ENCODE assay signal across 8 mouse cellular contexts in the genomic region with DNA sequence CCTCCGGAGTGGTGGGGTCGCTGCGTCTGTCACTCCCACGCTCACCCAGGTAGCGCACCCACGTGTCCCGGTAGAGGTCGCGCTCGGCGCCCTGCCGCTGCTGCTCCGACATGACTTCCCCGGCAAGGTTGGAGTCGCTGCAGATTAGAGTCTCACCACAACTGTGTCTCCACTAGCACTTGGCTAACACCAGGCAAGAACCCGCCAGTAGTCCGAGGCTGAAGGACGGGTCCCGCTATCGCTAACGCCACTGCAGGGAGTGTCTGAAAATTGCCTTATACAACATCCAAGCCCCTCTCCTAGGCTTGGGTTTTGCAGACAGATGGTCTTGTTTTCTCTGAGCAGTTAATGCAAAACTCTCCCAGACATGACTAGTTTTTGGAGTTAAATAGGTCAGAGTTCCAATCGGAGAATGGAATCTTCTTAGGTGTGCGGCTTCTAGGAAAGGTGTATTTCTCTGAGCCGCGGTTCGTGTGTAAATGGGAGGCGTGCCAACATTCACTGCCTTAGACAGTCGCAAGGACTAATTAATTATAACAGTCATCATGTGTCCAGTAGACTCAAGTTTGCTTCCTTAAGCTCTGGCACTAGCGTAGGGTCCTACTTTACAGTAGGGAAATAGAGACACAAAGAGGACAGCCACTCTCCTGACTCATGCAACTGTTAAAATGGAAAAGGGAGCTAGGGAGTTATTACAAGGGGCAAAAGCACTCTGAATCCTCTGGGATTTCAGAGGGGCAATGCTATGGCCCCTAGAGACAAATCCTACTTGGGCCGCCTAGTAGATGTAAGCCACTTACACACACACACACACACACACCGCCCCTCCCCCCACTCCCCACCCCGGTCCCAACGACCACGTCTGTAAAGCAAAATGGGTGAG. TPM values are rescaled to one million over a fixed set of nuclear protein-coding genes. Genes with fewer than 3 reads are reported as not detected.
DNase-seq lines count a peak whose midpoint lies in the region; ATAC-seq and TF ChIP-seq lines count a peak whose summit lies in the region.

Gene Mtfp1, minus strand, starts transcription at position 275 of the 883 bp plus-strand sequence.

- peak; percentile 70 for DNase-seq in ovary, adult 18-20 months (ENCODE audit: low spot score)
- DNase-seq in ovary, postnatal 10 days (ENCODE audit: low spot score), result no peak
- DNase-seq in embryo, embryonic 10.5 days (ENCODE audit: low spot score), result peak; percentile 84
- DNase-seq in heart, adult 2 months, result peak; percentile 75
- DNase-seq in kidney, adult 18-20 months, result peak; percentile 79
- peak; percentile 66 to 73 for DNase-seq in spleen, postnatal 10 days (ENCODE audit: low spot score in 2 of 2)

- H3K27me3 ChIP-seq in heart, adult 2 months (ENCODE audit: control insufficient read depth, insufficient read depth, low read length), result no peaks in the 10 kb centered on the region
- no peaks in the 10 kb centered on the region for H3K27me3 ChIP-seq in limb, embryonic 13.5 days
- H3K27me3 ChIP-seq in midbrain, embryonic 13.5 days, result no peaks in the 10 kb centered on the region

- intact Hi-C loops in heart, adult 2 months (cut with DNase I), result loop anchor here (1.0 to 5.0 kb wide), 2 partner anchors 123 to 1002 kb away; partner anchors contain the start of genes Castor1, Ewsr1 and Rhbdd3

- TF ChIP-seq POLR2A in heart, adult 2 months (IDR thresholded peaks at IDR 0.05; ENCODE audit: insufficient read depth, low read depth, low read length), result peak; percentile 76; the same call in 1 of the 2 replicates

- peak within 1 kb of the TSS; percentile 72 for H3K9ac ChIP-seq in heart, adult 2 months (ENCODE audit: low read depth, low read length)
- peak within 1 kb of the TSS; percentile 67 for H3K9ac ChIP-seq in limb, embryonic 13.5 days
- peak within 1 kb of the TSS; percentile 61 for H3K9ac ChIP-seq in midbrain, embryonic 13.5 days (replicated peaks)

- H3K4me2 ChIP-seq in limb, embryonic 13.5 days (replicated peaks), result peak within 1 kb of the TSS; percentile 90
- H3K4me2 ChIP-seq in midbrain, embryonic 13.5 days (replicated peaks), result peak within 1 kb of the TSS; percentile 83

- peak within 1 kb of the TSS; percentile 95 for H3K27ac ChIP-seq in heart, adult 2 months
- peak within 1 kb of the TSS; percentile 70; the same call in 1 of the 2 replicates for H3K27ac ChIP-seq in limb, embryonic 13.5 days
- H3K27ac ChIP-seq in midbrain, embryonic 13.5 days, result peak within 1 kb of the TSS; percentile 77

- TF ChIP-seq EP300 in heart, adult 2 months (IDR thresholded peaks at IDR 0.05; ENCODE audit: insufficient read depth, low read depth, low read length), result 0 out of 2 replicates have a peak, but pooled peaks have one; percentile 25

- H3K4me3 ChIP-seq in heart, adult 2 months, result peak within 1 kb of the TSS; percentile 52
- peak within 1 kb of the TSS; percentile 52 for H3K4me3 ChIP-seq in limb, embryonic 13.5 days
- peak within 1 kb of the TSS; percentile 50 for H3K4me3 ChIP-seq in midbrain, embryonic 13.5 days (replicated peaks)

- H3K36me3 ChIP-seq in heart, adult 2 months (ENCODE audit: control insufficient read depth, insufficient read depth, low read length), result no peaks in the 10 kb centered on the region
- peaks cover 14% of the 10 kb centered on the region for H3K36me3 ChIP-seq in limb, embryonic 13.5 days
- H3K36me3 ChIP-seq in midbrain, embryonic 13.5 days, result peaks cover 16% of the 10 kb centered on the region

- no peaks in the 10 kb centered on the region for H3K79me2 ChIP-seq in heart, adult 2 months (replicated peaks; ENCODE audit: control insufficient read depth, insufficient read depth, low read length)

- WGBS in heart, adult 2 months, result 5% methylated on average over 34 of the region's 34 CpGs
- WGBS in limb, embryonic 13.5 days, result 7% methylated on average over 34 of the region's 34 CpGs
- WGBS in midbrain, embryonic 13.5 days, result 8% methylated on average over 34 of the region's 34 CpGs

- ATAC-seq in limb, embryonic 13.5 days (ENCODE audit: low FRiP score, low read depth), result no peak
- ATAC-seq in midbrain, embryonic 13.5 days, result 0 out of 2 replicates have a peak, but pooled peaks have one; percentile 0

- H3K4me1 ChIP-seq in heart, adult 2 months (ENCODE audit: control insufficient read depth, insufficient read depth, low read length), result peaks cover 4% of the 10 kb centered on the region
- H3K4me1 ChIP-seq in limb, embryonic 13.5 days, result peaks cover 25% of the 10 kb centered on the region
- peaks cover 23% of the 10 kb centered on the region for H3K4me1 ChIP-seq in midbrain, embryonic 13.5 days (replicated peaks)

- H3K9me3 ChIP-seq in limb, embryonic 13.5 days, result no peaks in the 10 kb centered on the region
- H3K9me3 ChIP-seq in midbrain, embryonic 13.5 days, result peaks cover 3% of the 10 kb centered on the region; the same call in 1 of the 2 replicates

- no peak for TF ChIP-seq CTCF in heart, adult 2 months (IDR thresholded peaks at IDR 0.05)

RNA-seq across cellular contexts. Expression of gene Mtfp1, which starts in this region (rescaled TPM):
- 100 to 1,000 TPM; 129 to 141 TPM for total RNA-seq in heart, adult 2 months (2021)
- polyA plus RNA-seq in heart, adult 2 months (2012; rRNA removed), result 158 and 167 TPM in 2 replicates
- 6.3 and 7.4 TPM in 2 replicates for polyA plus RNA-seq in limb, embryonic 13.5 days (2015; fragmentation: Nextera tagmentation; extraction: Ambion mirVana)
- polyA plus RNA-seq in midbrain, embryonic 13.5 days (2015; fragmentation: Nextera tagmentation; extraction: Ambion mirVana), result 4.9 and 6.6 TPM in 2 replicates

Comparison
In these comparisons a context has a peak if more than half of its experiments do, and no peak if none do; other contexts are left out.
1. RNA of gene Mtfp1 (polyA plus RNA-seq): 158 to 167 TPM in heart, adult 2 months; 4.9 to 6.6 TPM in midbrain, embryonic 13.5 days and 6.3 to 7.4 TPM in limb, embryonic 13.5 days; every median in the first group is over 10 times any median in the second.
2. Peak in every context shown above with its lines, with median percentiles within 50 percentile points of each other: H3K27ac ChIP-seq, H3K4me3 ChIP-seq and H3K9ac ChIP-seq.